Mouse (Mus musculus): ENCODE results near the gene Wipi2.

The Wipi2 gene

GRCm38 (mm10) chr5:142627398-142627797 is at the start of gene Wipi2:
Gene Wipi2, plus strand, starts transcription at chr5:142627698.
- in situ Hi-C loops (cut with MboI, MseI) = no loop called here

DNA sequence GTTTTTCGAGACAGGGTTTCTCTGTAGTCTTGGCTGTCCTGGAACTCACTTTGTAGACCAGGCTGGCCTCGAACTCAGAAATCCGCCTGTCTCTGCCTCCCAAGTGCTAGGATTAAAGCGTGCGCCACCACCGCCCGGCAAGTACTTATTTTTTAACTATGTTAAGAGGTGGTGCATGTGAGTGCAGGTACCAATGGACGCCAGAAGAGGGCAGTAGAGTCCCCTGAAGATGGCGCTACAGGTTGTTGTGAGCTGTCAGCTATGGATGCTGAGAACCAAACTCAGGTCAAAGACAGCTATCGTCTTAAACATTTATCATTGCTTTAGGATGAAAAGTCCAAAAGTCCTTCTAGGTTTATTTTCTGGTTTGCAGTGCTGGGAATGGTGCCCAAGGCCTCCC is 49.3 kb upstream of the Wipi2 start:
- in situ Hi-C loops (cut with MboI, MseI) = no loop called here

DNA sequence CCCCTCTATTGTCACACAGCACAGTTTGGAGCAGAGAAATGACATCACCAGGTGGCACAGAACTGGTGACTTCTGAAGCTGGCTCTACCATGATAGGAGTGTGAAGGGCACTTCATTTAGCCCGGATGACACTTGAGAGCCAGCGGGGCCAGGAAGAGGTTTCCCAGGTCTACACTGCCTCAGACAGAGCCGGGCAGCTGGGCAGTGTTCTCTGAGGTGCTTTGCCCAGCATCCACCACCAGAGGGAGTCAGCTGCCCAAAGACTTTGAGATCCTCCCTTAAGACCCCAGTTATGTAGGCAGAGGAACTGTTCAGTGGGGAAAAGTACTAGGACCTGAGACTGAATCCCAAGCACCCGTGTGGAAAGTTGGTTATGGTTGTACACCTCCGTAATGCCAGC is 46.0 kb upstream of the Wipi2 start:
- in situ Hi-C loops (cut with MboI, MseI) = no loop called here

DNA sequence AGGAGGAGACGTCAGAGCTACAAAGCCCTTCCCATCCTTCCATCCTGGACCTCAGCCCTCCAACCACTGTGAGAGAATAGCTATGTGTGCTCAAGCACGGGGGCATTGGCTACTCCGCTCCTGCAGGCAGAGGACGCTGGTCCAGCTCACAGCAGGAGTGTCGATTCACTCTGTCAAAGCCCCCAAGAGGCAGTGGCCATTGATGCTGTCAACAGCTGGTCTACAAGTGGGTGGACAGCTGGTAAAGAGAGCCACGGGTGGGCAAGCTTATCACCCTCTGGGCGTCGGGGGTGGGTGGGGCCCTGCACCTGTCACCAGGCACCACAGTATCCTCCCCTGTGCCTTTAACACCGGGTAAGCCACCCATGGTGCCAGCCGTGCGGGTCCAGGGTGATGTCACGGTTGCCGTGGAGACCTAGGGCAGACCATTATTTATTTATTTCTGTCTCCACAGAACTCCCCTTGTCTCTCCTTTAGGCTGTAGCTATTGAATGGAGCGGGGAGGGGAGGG is 43.8 kb upstream of the Wipi2 start:
- in situ Hi-C loops (cut with MboI, MseI) = no loop called here

DNA sequence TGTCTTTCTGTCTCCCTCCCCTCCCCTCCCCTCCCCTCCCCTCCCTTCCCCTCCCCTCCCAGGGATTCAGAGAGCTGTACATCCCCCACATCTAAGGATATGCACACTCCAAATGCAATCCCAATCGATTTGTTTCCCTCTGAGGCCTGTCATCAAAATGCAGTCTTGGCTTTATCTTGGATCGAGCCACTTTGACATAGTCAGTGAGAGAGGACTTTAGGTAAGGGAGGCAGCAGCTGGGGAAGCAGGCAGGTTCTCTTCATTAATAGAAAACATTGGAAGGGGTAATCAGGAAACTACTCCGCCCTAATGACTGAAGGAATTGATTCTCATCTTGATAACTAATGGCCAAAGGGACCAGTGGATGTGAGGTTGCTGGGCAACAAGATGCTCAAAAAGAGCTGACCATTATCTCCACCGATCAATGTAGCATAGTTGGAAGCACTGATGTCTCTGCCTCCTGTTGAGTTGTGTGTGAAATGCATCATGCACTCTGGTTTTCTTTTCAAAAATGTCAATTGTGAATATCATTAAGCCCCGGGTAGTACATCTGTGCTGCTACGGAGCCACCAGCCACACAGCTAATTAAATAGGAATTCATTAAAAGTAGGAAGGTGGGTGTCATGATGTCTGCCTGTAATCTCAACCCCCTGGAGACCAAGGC is 36.4 kb upstream of the Wipi2 start:
- in situ Hi-C loops (cut with MboI, MseI) = no loop called here

DNA sequence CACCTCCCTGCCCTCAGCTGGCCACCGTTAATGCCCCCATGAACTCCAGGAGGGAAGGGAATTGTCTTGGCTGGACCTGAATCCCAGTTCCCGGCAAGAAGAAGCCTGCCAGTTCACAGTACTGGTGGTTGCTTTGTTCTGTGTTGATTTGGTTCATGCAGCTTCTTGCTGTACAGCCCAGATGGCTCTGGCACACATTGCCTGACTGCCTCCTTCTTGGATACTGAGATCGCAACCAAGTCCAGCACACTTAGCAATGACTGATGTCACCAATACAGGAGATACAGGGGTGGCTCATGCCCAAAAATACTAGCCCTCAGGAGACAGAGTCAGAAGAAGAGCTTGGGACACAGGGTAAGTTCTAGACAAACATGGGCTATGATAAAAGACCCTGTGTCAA is 31.8 kb upstream of the Wipi2 start:
- in situ Hi-C loops (cut with MboI, MseI) = no loop called here

- in situ Hi-C loops (cut with MboI, MseI) = no loop called here
Observed at GRCm38 (mm10) chr5:142596723-142597122, 30.8 kb upstream of the Wipi2 start.

- in situ Hi-C loops (cut with MboI, MseI) = no loop called here
Observed at GRCm38 (mm10) chr5:142597648-142598390, 29.7 kb upstream of the Wipi2 start.

DNA sequence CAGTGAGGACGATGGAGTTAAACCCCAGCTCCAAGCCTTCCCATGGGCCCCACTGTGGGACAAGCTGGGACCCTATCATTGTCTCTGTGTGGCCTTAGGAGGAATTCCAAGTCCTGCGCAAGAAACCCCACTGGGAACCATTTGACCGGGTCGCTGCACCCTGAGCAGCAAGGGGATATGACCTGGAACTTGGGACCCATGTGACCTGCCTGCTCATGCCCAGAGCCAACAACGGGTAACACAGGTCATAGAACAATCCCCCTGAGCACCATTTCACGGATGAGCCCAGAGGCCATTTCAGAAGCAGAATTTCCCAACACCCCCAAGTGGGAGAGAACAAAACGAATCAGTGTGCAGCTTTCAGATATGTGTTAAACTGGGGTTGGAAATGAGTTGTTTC is 23.1 kb upstream of the Wipi2 start:
- in situ Hi-C loops (cut with MboI, MseI) = no loop called here

DNA sequence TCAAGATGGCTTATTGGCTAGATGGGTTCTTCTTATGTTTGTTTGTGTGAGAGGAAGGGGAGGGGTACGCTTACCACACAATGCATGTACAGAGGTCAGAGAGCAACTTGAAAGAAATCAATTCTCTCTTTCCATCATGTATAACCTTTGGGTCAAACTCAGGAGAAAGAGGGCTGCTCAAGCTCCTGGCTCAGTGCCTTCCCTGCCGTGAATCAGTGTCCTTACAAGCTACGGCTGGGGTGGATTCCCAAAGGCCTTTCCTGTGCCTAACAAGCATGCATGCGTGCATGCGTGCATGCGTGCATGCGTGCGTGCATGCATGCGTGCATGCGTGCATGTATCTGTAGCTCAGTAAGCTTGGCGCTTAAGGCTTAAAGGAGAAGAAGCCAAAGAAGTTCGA is 22.2 kb upstream of the Wipi2 start:
- in situ Hi-C loops (cut with MboI, MseI) = no loop called here

GRCm38 (mm10) chr5:142608259-142608988 is 19.1 kb upstream of the Wipi2 start, which contains the start of gene Mmd2:
Gene Mmd2, minus strand, starts transcription at chr5:142608800.
- in situ Hi-C loops (cut with MboI, MseI) = no loop called here

DNA sequence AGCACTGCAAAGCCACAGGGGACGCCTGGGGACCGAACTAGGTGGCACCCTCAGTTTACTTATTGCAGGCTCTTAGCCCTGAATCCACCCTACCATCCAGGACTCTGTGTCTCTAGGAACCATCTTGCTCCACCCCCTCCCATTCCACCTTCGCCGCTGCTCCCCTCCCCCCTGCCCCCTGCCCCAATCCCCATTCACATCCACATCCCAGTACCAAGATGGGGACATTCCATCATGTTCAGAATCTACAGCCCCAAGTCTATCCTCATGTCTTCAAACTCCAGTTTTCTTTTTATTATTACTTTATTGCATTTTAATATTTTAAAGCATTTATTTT is 18.5 kb upstream of the Wipi2 start:
- in situ Hi-C loops (cut with MboI, MseI) = no loop called here

DNA sequence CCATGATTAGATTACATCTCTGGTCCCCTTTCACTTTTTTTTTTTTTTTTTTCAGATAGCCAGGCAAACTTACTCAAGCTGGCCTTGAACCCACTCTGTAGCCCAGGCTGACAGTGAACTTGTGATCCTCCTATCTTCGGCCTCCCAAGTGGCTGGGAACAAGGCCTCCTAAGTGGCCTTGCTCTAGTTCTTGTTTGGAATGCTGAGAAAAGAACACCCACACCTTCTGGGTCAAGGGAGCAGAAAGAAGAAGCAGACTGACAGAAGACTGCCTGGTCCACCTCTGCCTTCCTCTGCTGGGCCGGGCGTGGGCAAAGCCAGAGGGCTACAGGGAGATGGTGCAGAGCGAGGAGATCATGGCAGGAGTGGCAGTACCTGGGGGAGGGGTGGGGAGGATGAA is 17.1 kb upstream of the Wipi2 start:
- in situ Hi-C loops (cut with MboI, MseI) = no loop called here

DNA sequence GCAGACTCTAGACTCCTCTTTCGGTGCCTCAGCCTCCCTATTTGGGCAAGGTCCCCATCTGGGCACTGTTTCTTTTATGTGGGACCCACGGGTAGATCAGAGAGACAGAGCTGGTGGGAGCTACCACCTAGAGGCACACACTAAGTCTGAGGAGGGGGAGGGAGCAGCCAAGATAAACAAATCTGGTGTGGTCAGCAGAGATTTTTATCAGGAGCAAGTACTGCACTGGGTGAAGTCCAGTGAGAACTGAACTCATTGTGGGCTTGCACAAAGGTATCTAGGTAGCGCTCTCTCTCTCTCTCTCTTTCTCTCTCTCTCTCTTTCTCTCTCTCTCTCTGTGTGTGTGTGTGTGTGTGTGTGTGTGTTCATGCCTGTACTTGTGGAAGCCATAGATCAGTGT is 13.0 kb upstream of the Wipi2 start:
- in situ Hi-C loops (cut with MboI, MseI) = no loop called here

DNA sequence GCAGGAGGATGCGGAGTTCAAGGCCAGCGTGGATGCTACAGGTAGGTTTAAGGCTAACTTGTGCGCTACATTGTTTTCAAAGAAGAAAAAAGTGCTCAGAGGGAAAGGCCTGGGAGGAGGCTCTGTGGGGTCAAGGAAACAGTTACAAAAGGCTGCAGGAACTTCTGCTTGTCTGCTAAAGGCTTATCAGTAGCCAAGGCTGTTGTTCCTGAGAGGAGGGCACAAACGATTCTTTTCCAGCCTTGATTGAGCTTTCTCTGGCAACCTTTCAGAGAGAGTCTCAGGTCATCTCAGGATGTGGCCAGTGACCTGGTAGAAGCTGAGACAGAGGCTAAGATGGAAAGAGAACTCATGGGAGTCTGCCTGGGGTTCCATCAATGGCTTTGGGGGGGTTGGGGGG is 11.9 kb upstream of the Wipi2 start:
- in situ Hi-C loops (cut with MboI, MseI) = no loop called here

GRCm38 (mm10) chr5:142616326-142616725 is 11.2 kb upstream of the Wipi2 start:
- in situ Hi-C loops (cut with MboI, MseI) = no loop called here

DNA sequence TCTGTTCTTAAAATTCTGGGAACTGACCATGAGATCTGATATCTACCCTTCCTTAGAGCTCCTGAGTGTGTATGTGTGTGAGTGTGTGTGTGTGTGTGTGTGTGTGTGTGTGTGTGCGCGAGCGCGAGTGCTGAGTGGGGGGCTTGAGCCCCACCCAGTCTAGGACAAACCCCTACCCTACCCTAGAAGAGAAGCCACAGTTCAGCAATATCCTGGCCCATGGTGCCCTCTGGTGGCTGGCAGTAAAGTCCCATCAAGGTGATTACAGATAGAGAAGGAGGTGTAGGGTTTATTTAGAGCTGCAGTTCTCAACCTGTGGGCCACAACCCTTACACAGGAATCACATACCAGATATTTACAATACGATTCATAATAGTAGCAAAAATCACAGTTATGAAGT is 7.6 kb upstream of the Wipi2 start:
- in situ Hi-C loops (cut with MboI, MseI) = no loop called here

- in situ Hi-C loops (cut with MboI, MseI) = no loop called here
Observed at GRCm38 (mm10) chr5:142621421-142621820, 6.1 kb upstream of the Wipi2 start.

- in situ Hi-C loops (cut with MboI, MseI) = no loop called here
Observed at GRCm38 (mm10) chr5:142622134-142622533, 5.4 kb upstream of the Wipi2 start.

DNA sequence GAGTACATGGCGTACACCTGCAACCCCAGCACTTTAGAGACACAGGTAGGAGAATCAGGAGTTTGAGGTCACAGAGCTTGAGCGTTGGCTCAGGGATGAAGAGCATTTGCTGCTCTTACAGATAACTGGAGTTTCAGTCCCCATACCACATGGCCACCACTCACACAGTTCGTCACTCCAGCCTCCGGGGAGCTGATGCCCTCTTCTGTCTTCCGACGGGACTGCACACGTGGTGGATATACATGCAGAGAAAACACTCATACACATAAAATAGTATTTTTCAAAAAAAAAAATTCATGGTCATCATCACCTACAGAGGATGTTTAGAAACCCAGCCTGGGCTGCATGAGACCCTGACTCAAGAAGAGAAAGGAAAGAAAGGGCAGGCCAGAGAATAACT is 4.4 kb upstream of the Wipi2 start:
- in situ Hi-C loops (cut with MboI, MseI) = no loop called here

DNA sequence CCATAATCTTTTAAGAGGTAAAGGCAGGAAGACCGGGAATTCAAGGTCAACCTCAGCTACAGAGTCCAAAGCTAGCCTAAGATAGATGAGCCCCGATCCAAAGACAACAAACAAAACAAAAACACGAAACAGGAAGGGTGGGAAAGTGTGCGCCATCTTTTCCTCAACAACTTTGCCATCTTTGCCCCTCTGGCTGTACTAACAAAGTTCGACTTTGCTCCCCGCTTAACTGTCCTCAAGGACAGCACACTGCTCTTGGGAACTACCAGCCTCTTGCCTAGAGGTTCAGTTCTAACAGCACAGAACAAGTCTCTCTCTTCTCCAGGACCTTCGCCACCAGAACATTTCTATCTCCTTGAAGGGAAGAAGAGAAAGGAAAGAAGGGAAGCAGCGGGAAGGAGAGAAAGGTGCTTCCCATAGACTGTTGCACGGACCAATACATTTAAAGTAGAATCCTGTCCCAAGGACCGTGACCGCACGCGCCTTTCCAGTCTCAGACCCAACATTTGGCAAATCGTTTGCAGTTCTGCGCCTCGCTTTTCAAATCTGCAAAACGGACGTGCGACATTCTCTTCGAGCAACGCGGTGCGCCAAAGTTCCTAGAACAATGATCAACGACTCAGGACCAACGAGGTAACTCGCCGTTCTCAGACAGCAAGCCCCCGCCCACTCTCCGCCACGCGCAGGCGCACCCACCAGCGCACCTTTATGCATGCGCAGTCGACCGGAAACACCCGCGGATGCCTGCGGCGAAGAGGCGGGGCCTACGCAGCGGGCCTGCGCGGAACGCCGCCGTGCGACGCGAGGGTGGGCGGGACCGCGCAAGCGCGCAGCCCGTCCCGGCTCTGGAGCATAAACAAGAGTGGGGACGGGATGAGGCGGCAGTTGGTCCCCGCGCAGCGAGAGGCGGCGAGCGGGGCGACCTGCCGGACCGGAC is 1.5 kb downstream of the Wipi2 start:
- in situ Hi-C loops (cut with MboI, MseI) = no loop called here

GRCm38 (mm10) chr5:142629663-142630025 is 2.1 kb downstream of the Wipi2 start:
- in situ Hi-C loops (cut with MboI, MseI) = no loop called here

Measured in T-helper 1 cell (primary cell).